Mouse (Mus musculus) midbrain, embryonic 15.5 days (tissue): ENCODE measurements around the gene Ipcef1. TPM values are rescaled to one million over a fixed set of nuclear protein-coding genes. Genes with fewer than 3 reads are reported as not detected.

Experiments used
- ATAC-seq: fragments of 200-750 bp; cut with Nextera tagmentation; replicated peaks from 2 replicates; pipeline ENCODE4 v1.8.0; 2017; ENCODE audit warnings: moderate TSS enrichment
- H3K27ac ChIP-seq: fragments of 300-500 bp; sonication (generic); 2 replicates; pipeline ENCODE4 v1.5.1; 2015; ENCODE audit warnings: mild to moderate bottlenecking, inconsistent platforms
- H3K27me3 ChIP-seq: fragments of 300-500 bp; sonication (generic); replicated peaks from 2 replicates; pipeline ENCODE4 v1.6.1; 2015; ENCODE audit warnings: inconsistent platforms
- H3K36me3 ChIP-seq: fragments of 300-500 bp; sonication (generic); replicated peaks from 2 replicates; pipeline ENCODE4 v1.6.1; 2015; ENCODE audit warnings: inconsistent platforms
- H3K4me1 ChIP-seq: fragments of 300-500 bp; sonication (generic); 2 replicates; pipeline ENCODE4 v1.6.1; 2015; ENCODE audit warnings: inconsistent platforms
- H3K4me2 ChIP-seq: fragments of 300-500 bp; sonication (generic); 2 replicates; pipeline ENCODE4 v1.6.1; 2015; ENCODE audit warnings: inconsistent platforms, mild to moderate bottlenecking, moderate library complexity
- H3K4me3 ChIP-seq: fragments of 300-500 bp; sonication (generic); 2 replicates; pipeline ENCODE4 v1.5.1; 2015; ENCODE audit warnings: mild to moderate bottlenecking, inconsistent platforms
- H3K9ac ChIP-seq: fragments of 300-500 bp; sonication (generic); 2 replicates; pipeline ENCODE4 v1.6.1; 2015; ENCODE audit warnings: mild to moderate bottlenecking, inconsistent platforms
- H3K9me3 ChIP-seq: fragments of 300-500 bp; sonication (generic); 2 replicates; pipeline ENCODE4 v1.6.1; 2016; ENCODE audit warnings: inconsistent platforms
- WGBS: fragments of 180-500 bp; shearing (Covaris S2); methylation state at CpG from one replicate; pipeline ENCODE4 v1.1.7; 2015; ENCODE audit warnings: mixed read lengths; 5-methylcytosine and 5-hydroxymethylcytosine counted together
- polyA plus RNA-seq: library from polyadenylated mRNA; unstranded; fragments of >200 nt; fragmentation: Nextera tagmentation; extraction: Ambion mirVana; gene quantifications from 2 replicates; pipeline ENCODE4 v1.2.1, GENCODE M21; 2015

Gene Ipcef1
- polyA plus RNA-seq, 1 experiment from 2014 or later = 1.3 TPM

DNA sequence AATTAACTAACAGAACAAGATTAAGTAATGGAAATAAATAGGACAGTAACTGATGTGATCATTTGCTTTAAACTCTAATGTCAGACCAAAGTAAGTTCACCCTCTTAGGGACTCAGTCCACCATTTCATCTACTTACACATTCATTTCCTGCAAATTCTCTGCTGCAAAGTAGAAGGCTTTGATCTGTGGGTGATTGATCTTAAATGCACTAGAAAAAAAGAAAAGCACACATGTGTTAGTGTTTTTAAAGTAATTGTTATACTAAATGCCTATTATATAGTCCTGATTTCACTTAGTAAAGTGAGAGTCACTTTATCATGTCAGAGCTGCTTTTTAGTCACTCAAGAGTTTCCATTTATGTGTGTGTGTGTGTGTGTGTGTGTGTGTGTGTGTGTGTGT lies 97.7 kb downstream of the Ipcef1 start:
- Histone ChIP-seq H3K4me1 (no peaks in the 10 kb centered on the region), H3K27ac (no peak overlapping the region), H3K36me3 (no peaks in the 10 kb centered on the region), H3K9ac (no peak overlapping the region), H3K9me3 (no peaks in the 10 kb centered on the region), H3K4me2 (no peak overlapping the region), H3K4me3 (no peak overlapping the region), H3K27me3 (no peaks in the 10 kb centered on the region)
- no peak for ATAC-seq

DNA sequence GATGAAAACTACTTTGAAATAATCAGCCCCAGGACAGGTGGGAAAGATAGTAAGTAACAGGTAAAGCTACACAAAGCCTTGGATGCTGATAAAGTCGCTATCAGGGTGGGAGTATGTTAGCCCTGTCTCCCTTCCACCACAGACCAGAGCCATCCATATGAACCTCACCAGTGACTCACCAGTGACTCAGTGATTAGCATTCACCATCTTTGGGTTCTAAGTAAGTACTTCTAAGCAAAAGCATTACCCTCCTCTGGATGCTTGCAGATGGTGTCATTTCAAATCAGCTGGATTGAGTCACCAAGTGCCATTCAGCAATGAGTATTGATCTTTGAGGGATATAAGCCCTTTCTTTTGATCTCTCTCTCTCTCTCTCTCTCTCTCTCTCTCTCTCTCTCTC lies 99.2 kb downstream of the Ipcef1 start:
- ATAC-seq = no peak
- Histone ChIP-seq H3K27me3 (no peaks in the 10 kb centered on the region), H3K36me3 (no peaks in the 10 kb centered on the region), H3K4me1 (no peaks in the 10 kb centered on the region), H3K9ac (no peak overlapping the region), H3K27ac (no peak overlapping the region), H3K4me2 (no peak overlapping the region), H3K9me3 (no peaks in the 10 kb centered on the region), H3K4me3 (no peak overlapping the region)
- WGBS = 74% methylated on average over 1 of the region's 1 CpGs

GRCm38 (mm10) chr10:6936671-6937425 lies 115.4 kb downstream of the Ipcef1 start:
- no peak for ATAC-seq
- Histone ChIP-seq H3K9me3 (no peaks in the 10 kb centered on the region), H3K4me2 (no peak overlapping the region), H3K4me3 (no peak overlapping the region), H3K27ac (no peak overlapping the region), H3K9ac (no peak overlapping the region), H3K27me3 (no peaks in the 10 kb centered on the region), H3K4me1 (no peaks in the 10 kb centered on the region), H3K36me3 (no peaks in the 10 kb centered on the region)
- 85% methylated on average over 4 of the region's 4 CpGs for WGBS

DNA sequence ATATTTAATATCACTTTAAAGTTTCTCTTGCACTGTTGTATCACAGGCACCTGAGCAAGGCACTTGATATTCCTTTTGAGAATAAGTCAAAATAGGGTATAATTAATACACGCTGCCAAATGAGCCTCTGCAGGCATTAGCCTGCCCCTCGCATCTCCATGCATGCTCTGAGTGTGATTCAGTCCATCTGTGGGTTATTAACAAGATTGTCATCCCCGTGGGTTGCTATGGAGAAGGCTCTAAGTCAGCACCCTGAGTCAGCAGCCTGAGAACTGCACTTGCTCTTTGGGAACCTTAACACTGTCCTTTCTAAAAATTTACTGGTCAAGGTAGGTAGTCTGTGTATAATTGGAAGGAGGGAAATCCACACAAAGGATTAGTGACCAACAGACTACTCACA lies 117.5 kb downstream of the Ipcef1 start:
- Histone ChIP-seq H3K4me3 (no peak overlapping the region), H3K36me3 (no peaks in the 10 kb centered on the region), H3K9ac (no peak overlapping the region), H3K4me1 (no peaks in the 10 kb centered on the region), H3K4me2 (no peak overlapping the region), H3K9me3 (no peaks in the 10 kb centered on the region), H3K27me3 (no peaks in the 10 kb centered on the region), H3K27ac (no peak overlapping the region)
- 70% methylated on average over 3 of the region's 3 CpGs for WGBS
- ATAC-seq = no peak

- no peak for ATAC-seq
- 58% methylated on average over 2 of the region's 2 CpGs for WGBS
- no peak overlapping the region for H3K4me3 ChIP-seq
Observed at GRCm38 (mm10) chr10:6930889-6931288, 121.4 kb downstream of the Ipcef1 start.

DNA sequence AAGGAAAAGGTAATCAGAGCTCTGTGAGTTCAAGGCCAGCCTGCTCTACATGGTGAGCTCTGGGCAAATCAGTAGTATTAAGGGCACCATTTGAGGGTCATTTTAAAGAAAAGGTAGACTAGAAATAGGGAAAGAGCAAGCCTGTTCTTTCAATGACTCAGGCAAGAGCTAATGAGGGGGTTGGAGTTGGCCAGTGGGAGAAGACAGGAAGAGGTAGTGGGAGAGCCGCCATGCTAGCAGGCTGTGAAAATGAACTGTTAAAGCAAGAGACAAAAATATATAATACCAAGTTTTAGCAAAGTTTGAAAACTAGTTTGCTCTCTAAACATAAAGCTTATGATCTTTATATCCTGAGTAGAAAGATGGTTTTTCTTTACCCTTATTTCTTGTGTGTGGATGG lies 121.9 kb downstream of the Ipcef1 start:
- Histone ChIP-seq H3K4me1 (no peaks in the 10 kb centered on the region), H3K9ac (no peak overlapping the region), H3K9me3 (no peaks in the 10 kb centered on the region), H3K27ac (no peak overlapping the region), H3K4me2 (no peak overlapping the region), H3K36me3 (no peaks in the 10 kb centered on the region), H3K27me3 (no peaks in the 10 kb centered on the region), H3K4me3 (no peak overlapping the region)
- no peak for ATAC-seq
- 93% methylated on average over 1 of the region's 1 CpGs for WGBS

More at GRCm38 (mm10) chr10:6930889-6931288, 121.4 kb downstream of the Ipcef1 start:
- Histone ChIP-seq H3K9me3 (no peaks in the 10 kb centered on the region), H3K4me2 (no peak overlapping the region), H3K4me1 (no peaks in the 10 kb centered on the region), H3K9ac (no peak overlapping the region), H3K27me3 (no peaks in the 10 kb centered on the region), H3K27ac (no peak overlapping the region), H3K36me3 (no peaks in the 10 kb centered on the region)

GRCm38 (mm10) chr10:6928905-6929304 lies 123.4 kb downstream of the Ipcef1 start:
- 65% methylated on average over 1 of the region's 1 CpGs for WGBS
- no peak overlapping the region for H3K9ac ChIP-seq
- no peak overlapping the region for H3K4me3 ChIP-seq
- no peak overlapping the region for H3K27ac ChIP-seq
- no peaks in the 10 kb centered on the region for H3K36me3 ChIP-seq
- no peaks in the 10 kb centered on the region for H3K27me3 ChIP-seq
- H3K9me3 ChIP-seq = no peaks in the 10 kb centered on the region
- no peak for ATAC-seq
- no peak overlapping the region for H3K4me2 ChIP-seq
- no peaks in the 10 kb centered on the region for H3K4me1 ChIP-seq

DNA sequence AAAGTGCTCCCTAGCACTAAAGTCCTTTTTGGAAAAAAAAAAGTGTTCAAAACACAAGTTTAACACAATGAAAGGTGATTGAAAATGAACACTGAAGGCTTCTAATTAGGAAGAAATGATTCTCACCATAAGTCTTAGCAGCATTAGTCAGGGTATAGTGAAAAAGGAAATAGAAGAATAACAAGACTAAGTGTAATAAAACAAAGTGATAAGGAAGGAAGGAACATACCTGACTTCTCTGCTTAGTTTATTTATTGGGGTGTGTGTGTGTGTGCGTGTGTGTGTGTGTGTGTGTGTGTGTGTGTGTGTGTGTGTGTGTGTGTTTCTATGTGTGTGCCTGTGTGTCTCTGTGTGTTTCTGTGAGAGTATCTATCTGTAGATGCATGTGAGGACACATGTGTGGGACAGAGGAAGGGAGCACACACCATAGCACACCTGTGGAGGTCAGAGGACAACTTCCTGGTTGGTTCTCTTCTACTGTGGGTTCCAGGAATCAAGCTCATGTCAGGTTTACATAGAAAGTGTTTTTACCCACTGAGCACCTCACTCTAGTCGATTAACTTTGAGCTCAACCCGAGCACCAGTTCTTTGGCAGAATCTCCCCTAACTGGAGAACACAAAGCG lies 124.6 kb downstream of the Ipcef1 start:
- Histone ChIP-seq H3K9ac (no peak overlapping the region), H3K27ac (no peak overlapping the region), H3K4me3 (no peak overlapping the region), H3K36me3 (no peaks in the 10 kb centered on the region), H3K9me3 (no peaks in the 10 kb centered on the region), H3K27me3 (no peaks in the 10 kb centered on the region), H3K4me2 (no peak overlapping the region), H3K4me1 (no peaks in the 10 kb centered on the region)
- ATAC-seq = no peak
- 87% methylated on average over 4 of the region's 4 CpGs for whole genome bisulfite sequencing

DNA sequence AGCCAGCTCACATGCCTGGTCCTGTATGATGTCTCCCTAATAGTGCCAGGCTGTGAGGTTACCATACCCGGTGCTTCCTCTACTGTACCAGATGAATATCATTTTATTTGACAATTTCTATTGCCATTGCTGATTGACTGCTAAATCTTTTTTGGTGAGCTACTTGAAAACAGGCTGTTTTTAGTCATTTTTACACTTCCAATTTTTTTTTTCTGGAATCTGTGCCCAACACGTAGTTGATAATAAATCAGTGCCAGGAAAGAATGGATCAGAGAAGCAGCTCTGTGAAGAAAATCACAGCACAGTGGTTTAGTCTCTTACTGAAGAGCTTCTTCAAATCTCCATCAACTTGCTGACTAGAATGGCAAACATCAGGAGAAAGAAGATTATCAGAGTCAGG lies 125.6 kb downstream of the Ipcef1 start:
- ATAC-seq = no peak
- no peak overlapping the region for H3K27ac ChIP-seq
- no peaks in the 10 kb centered on the region for H3K36me3 ChIP-seq
- no peaks in the 10 kb centered on the region for H3K9me3 ChIP-seq
- WGBS = 89% methylated on average over 2 of the region's 2 CpGs
- no peak overlapping the region for H3K4me3 ChIP-seq
- H3K4me2 ChIP-seq = no peak overlapping the region
- H3K4me1 ChIP-seq = no peaks in the 10 kb centered on the region
- H3K27me3 ChIP-seq = no peaks in the 10 kb centered on the region
- no peak overlapping the region for H3K9ac ChIP-seq

- Histone ChIP-seq H3K9me3 (no peaks in the 10 kb centered on the region), H3K4me2 (peak overlapping the region; percentile 30; the same call in 1 of the 2 replicates), H3K9ac (no peak overlapping the region), H3K36me3 (no peaks in the 10 kb centered on the region), H3K27me3 (no peaks in the 10 kb centered on the region), H3K27ac (peak overlapping the region; percentile 70), H3K4me1 (peaks cover 12% of the 10 kb centered on the region), H3K4me3 (no peak overlapping the region)
- peak; percentile 82 for ATAC-seq
- 3% methylated on average over 6 of the region's 6 CpGs for WGBS
Observed at GRCm38 (mm10) chr10:6916545-6917257, 135.6 kb downstream of the Ipcef1 start.

DNA sequence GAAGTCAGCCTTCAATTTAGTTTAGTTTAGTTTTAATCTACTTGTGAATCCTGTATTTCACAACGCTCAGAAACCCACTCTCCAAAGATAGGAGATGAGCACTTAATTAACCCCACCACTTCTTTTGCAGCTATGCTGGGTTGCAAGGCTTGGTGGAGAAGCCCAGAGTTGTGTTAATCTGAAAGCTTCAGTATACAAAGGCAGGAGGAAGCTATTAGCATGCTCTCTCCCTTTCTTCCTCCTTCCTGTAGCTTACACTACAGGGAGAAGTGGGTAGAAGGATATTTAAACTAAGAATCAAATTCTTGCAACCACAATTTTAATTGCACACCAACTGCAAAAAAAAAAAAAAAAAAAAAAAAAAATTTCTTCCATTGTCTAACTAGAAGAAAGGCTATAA lies 136.3 kb downstream of the Ipcef1 start:
- H3K27ac ChIP-seq = no peak overlapping the region
- H3K9me3 ChIP-seq = no peaks in the 10 kb centered on the region
- no peak overlapping the region for H3K9ac ChIP-seq
- peak; percentile 49; the same call in 1 of the 2 replicates for ATAC-seq
- H3K4me3 ChIP-seq = no peak overlapping the region
- no peak overlapping the region for H3K4me2 ChIP-seq
- H3K36me3 ChIP-seq = no peaks in the 10 kb centered on the region
- H3K4me1 ChIP-seq = peaks cover 12% of the 10 kb centered on the region
- 8% methylated on average over 1 of the region's 1 CpGs for WGBS
- no peaks in the 10 kb centered on the region for H3K27me3 ChIP-seq

- Histone ChIP-seq H3K4me3 (no peak overlapping the region), H3K9me3 (no peaks in the 10 kb centered on the region), H3K9ac (no peak overlapping the region), H3K36me3 (no peaks in the 10 kb centered on the region), H3K4me2 (no peak overlapping the region), H3K4me1 (no peaks in the 10 kb centered on the region), H3K27me3 (no peaks in the 10 kb centered on the region), H3K27ac (no peak overlapping the region)
- no peak for ATAC-seq
- 42% methylated on average over 2 of the region's 2 CpGs for WGBS
Observed at GRCm38 (mm10) chr10:6909763-6910162, 142.5 kb downstream of the Ipcef1 start.
